Mouse (Mus musculus) kidney, postnatal 0 days (tissue): ENCODE measurements around the gene Icosl. TPM values are rescaled to one million over a fixed set of nuclear protein-coding genes. Genes with fewer than 3 reads are reported as not detected.

Source experiments
- ATAC-seq: fragments of 200-750 bp; cut with Nextera tagmentation; replicated peaks from 2 replicates; pipeline ENCODE4 v1.8.0; 2017; ENCODE audit warnings: low read depth, moderate number of reproducible peaks, moderate TSS enrichment, moderate library complexity; ENCODE audit not compliant: low FRiP score
- DNase-seq: peaks from one replicate; pipeline ENCODE4 v3.0.0-alpha.2; 2016; ENCODE audit warnings: low spot score
- H3K27ac ChIP-seq: fragments of 300-500 bp; sonication (generic); 2 replicates; pipeline ENCODE4 v1.5.1; 2014; ENCODE audit warnings: mild to moderate bottlenecking
- H3K27me3 ChIP-seq: fragments of 300-500 bp; sonication (generic); 2 replicates; pipeline ENCODE4 v1.6.1; 2014; ENCODE audit warnings: low read length, mixed read lengths; ENCODE audit not compliant: insufficient read depth
- H3K36me3 ChIP-seq: fragments of 300-500 bp; sonication (generic); 2 replicates; pipeline ENCODE4 v1.6.1; 2014; ENCODE audit warnings: low read length, mixed read lengths; ENCODE audit not compliant: insufficient read depth
- H3K4me1 ChIP-seq: fragments of 300-500 bp; sonication (generic); replicated peaks from 2 replicates; pipeline ENCODE4 v1.6.1; 2014; ENCODE audit warnings: antibody characterized with exemption, low read length, mixed read lengths; ENCODE audit not compliant: insufficient read depth
- H3K4me2 ChIP-seq: fragments of 300-500 bp; sonication (generic); 2 replicates; pipeline ENCODE4 v1.6.1; 2014; ENCODE audit warnings: mild to moderate bottlenecking, low read length, moderate library complexity, mixed read lengths
- H3K4me3 ChIP-seq: fragments of 300-500 bp; sonication (generic); replicated peaks from 2 replicates; pipeline ENCODE4 v1.5.1; 2014; ENCODE audit warnings: low read depth, low read length
- H3K9ac ChIP-seq: fragments of 300-500 bp; sonication (generic); 2 replicates; pipeline ENCODE4 v1.6.1; 2014; ENCODE audit warnings: low read depth, low read length
- H3K9me3 ChIP-seq: fragments of 300-500 bp; sonication (generic); replicated peaks from 2 replicates; pipeline ENCODE4 v1.6.1; 2016; ENCODE audit warnings: low read length, inconsistent platforms, mixed read lengths
- CTCF ChIP-seq: IDR thresholded peaks from 2 replicates; pipeline ENCODE4 v1.5.1; 2016; ENCODE audit warnings: antibody characterized with exemption, low read depth, mild to moderate bottlenecking, moderate library complexity
- WGBS: fragments of 180-500 bp; shearing (Covaris S2); extraction: QIAGEN DNeasy Blood & Tissue Kit; methylation state at CpG from one replicate; pipeline ENCODE4 v1.1.7; 2014; 5-methylcytosine and 5-hydroxymethylcytosine counted together
- polyA plus RNA-seq: library from polyadenylated mRNA; unstranded; fragments of >200 nt; fragmentation: Nextera tagmentation; extraction: Ambion mirVana; gene quantifications from 2 replicates; pipeline ENCODE4 v1.2.1, GENCODE M21; 2015

The Icosl gene
- polyA plus RNA-seq, 1 experiment from 2014 or later: 6.5 TPM

- no peak overlapping the region for H3K27ac ChIP-seq
- no peak for TF ChIP-seq CTCF
- no peak overlapping the region for H3K9ac ChIP-seq
- H3K4me1 ChIP-seq: no peaks in the 10 kb centered on the region
- no peaks in the 10 kb centered on the region for H3K27me3 ChIP-seq
- no peak for DNase-seq
- H3K36me3 ChIP-seq: no peaks in the 10 kb centered on the region
- 89% methylated on average over 4 of the region's 4 CpGs for WGBS
- no peak overlapping the region for H3K4me2 ChIP-seq
- no peak for ATAC-seq
- H3K9me3 ChIP-seq: no peaks in the 10 kb centered on the region
- H3K4me3 ChIP-seq: no peak overlapping the region
These were observed 22.7 kb upstream of the Icosl start for GRCm38 (mm10) chr10:78046388-78046787.

GRCm38 (mm10) chr10:78048061-78048730 lies 20.9 kb upstream of the Icosl start:
- TF ChIP-seq CTCF: no peak
- DNase-seq (no peak), ATAC-seq (no peak)
- Histone ChIP-seq H3K36me3 (no peaks in the 10 kb centered on the region), H3K9me3 (no peaks in the 10 kb centered on the region), H3K27me3 (no peaks in the 10 kb centered on the region), H3K27ac (no peak overlapping the region), H3K4me3 (no peak overlapping the region), H3K4me1 (no peaks in the 10 kb centered on the region), H3K4me2 (no peak overlapping the region), H3K9ac (no peak overlapping the region)
- WGBS: 95% methylated on average over 9 of the region's 10 CpGs

DNA sequence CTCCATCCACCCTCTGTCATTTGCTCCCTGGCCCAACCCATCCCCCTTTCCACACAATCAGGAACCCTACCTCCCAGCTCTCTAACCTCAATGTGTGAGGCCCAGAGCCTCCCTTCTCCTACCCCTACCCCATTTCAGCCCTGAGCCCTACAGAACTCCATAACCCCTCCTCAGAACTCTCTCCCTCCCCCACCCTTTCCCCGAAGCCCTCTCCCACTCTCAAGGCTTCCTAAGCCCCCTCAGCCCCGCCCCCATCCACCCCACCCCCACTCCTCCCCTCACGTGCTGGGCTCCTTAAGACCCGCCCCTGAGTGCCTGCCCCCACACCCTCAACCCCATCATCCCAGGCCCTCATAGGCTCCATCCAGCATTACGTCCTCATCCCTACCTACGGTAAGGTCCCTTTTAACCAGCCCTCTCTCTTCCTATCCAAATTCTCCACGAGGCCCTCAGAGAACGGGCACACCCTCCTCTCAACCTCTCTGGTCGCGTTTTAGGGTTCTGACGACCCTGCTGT lies 19.5 kb upstream of the Icosl start:
- DNase-seq: no peak
- no peaks in the 10 kb centered on the region for H3K4me1 ChIP-seq
- no peak overlapping the region for H3K4me3 ChIP-seq
- no peak for ATAC-seq
- no peak overlapping the region for H3K9ac ChIP-seq
- no peaks in the 10 kb centered on the region for H3K9me3 ChIP-seq
- H3K27me3 ChIP-seq: no peaks in the 10 kb centered on the region
- TF ChIP-seq CTCF: no peak
- no peaks in the 10 kb centered on the region for H3K36me3 ChIP-seq
- no peak overlapping the region for H3K4me2 ChIP-seq
- WGBS: 60% methylated on average over 11 of the region's 11 CpGs
- H3K27ac ChIP-seq: no peak overlapping the region

DNA sequence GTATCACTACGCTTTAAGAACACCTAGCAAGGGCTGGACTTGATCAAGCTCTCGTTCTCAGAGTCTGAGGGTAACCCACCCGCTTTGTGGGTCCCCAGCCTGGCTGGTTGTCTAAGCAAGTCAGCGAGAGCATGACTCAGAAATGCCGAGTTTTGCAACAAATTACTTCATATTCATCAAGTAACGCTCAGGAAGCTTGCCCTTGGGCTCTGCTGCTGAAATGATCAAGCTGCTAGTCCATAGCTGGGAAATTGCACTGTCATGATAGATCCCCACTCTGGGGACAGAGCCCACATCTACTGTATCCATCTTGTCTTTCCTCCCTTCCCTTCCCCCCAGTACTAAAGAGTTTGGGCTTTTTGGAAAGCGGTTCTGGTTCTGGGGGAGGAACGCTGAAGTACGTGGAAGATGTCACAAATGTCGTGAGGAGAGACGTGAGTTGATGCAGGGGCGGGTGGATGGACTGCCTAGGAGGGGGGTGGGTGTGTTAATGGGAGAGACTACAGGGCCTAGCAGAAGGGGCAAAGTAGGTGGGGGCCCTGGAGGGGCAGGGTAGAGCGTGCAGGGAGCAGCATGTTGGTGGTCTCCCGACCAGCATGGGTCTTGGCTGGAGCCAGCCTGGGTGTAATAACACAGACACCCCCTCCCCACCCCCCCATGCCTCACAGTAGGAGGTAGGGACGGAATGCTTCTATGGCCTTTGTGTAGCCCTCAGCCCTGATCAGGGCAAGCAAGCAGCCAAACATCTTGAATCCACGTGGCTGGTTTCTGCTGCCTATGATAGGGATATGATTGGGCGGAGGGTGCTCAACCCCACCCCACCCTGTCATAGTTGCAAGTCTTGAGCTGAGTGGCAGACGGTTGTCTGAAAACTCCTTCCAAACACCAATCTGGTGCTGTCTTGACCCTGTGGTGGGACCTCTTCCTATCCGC lies 14.2 kb upstream of the Icosl start:
- no peak overlapping the region for H3K4me2 ChIP-seq
- ATAC-seq (no peak; the same call in 1 of the 2 replicates), DNase-seq (peak; percentile 22)
- H3K36me3 ChIP-seq: no peaks in the 10 kb centered on the region
- no peak overlapping the region for H3K9ac ChIP-seq
- no peaks in the 10 kb centered on the region for H3K4me1 ChIP-seq
- TF ChIP-seq CTCF: no peak
- no peak overlapping the region for H3K4me3 ChIP-seq
- H3K27ac ChIP-seq: no peak overlapping the region
- no peaks in the 10 kb centered on the region for H3K9me3 ChIP-seq
- no peaks in the 10 kb centered on the region for H3K27me3 ChIP-seq
- 67% methylated on average over 19 of the region's 19 CpGs for WGBS

DNA sequence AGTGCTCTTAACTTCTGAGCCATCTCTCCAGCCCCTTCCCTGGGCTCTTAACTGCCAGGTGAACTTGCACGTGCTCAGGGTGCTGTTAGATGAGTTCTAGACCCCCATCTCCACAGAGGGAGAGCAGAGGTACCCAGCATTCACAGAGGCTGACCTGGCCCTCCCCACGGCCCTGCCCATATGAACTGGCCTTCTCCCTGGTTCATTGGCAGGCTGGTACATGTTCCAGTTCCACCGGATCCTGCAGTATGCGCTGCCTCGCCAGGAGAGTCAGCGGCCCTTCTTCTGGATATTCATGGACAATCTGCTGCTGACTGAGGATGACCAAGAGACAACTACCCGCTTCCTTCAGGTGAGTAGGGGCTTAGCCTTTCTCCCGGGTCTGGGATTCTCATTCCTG lies 12.0 kb upstream of the Icosl start:
- Histone ChIP-seq H3K9ac (no peak overlapping the region), H3K4me2 (no peak overlapping the region), H3K4me1 (no peaks in the 10 kb centered on the region), H3K9me3 (no peaks in the 10 kb centered on the region), H3K4me3 (no peak overlapping the region), H3K27me3 (no peaks in the 10 kb centered on the region), H3K36me3 (no peaks in the 10 kb centered on the region), H3K27ac (no peak overlapping the region)
- no peak for TF ChIP-seq CTCF
- DNase-seq: no peak
- 88% methylated on average over 8 of the region's 8 CpGs for WGBS
- ATAC-seq: no peak

GRCm38 (mm10) chr10:78063122-78063521 lies 6.0 kb upstream of the Icosl start:
- H3K27ac ChIP-seq: no peak overlapping the region
- 84% methylated on average over 9 of the region's 9 CpGs for WGBS

More at GRCm38 (mm10) chr10:78063122-78063521, 6.0 kb upstream of the Icosl start:
- H3K27me3 ChIP-seq: no peaks in the 10 kb centered on the region
- no peaks in the 10 kb centered on the region for H3K36me3 ChIP-seq
- no peaks in the 10 kb centered on the region for H3K9me3 ChIP-seq
- DNase-seq: no peak
- no peak overlapping the region for H3K9ac ChIP-seq
- no peaks in the 10 kb centered on the region for H3K4me1 ChIP-seq
- no peak overlapping the region for H3K4me2 ChIP-seq
- no peak for TF ChIP-seq CTCF
- H3K4me3 ChIP-seq: no peak overlapping the region
- ATAC-seq: no peak
